Mouse (Mus musculus): ENCODE data around the gene Prl7a2.

Prl7a2 gene

DNA sequence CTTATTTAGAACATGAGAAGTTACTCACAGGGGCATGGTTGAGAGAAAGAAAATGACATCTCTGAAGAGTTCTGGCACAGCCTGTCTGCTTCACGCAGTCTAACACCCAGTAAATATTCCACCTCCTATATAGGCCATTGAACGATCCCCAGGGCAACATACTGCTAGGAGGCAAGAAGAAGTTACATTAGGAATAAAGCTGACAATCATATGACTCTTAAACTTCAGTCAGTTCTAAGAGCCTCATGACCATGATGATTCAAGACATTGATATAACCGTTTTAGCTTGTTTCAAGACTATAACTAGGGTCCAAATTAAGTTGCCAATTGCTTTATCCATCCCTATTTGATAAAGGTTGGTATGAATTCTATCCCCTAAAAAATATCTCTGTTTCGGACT is at the start of gene Prl7a2:
Prl7a2 (minus strand) TSS at position 101 of the 400 bp plus-strand sequence.
- no peak for DNase-seq (ENCODE audit: low read depth)

GRCm38 (mm10) chr13:27716636-27717035 is 48.8 kb upstream of the Prl7a2 start, which contains the start of gene Prl7d1:
Gene Prl7d1, minus strand, starts transcription at chr13:27716736.
- no peak for DNase-seq (ENCODE audit: low read depth)

- no peak for DNase-seq (ENCODE audit: low read depth)
These were observed 38.7 kb upstream of the Prl7a2 start for GRCm38 (mm10) chr13:27706521-27706920.

- no peak for DNase-seq (ENCODE audit: low read depth)
These were observed 7.1 kb downstream of the Prl7a2 start for GRCm38 (mm10) chr13:27660747-27661146.

GRCm38 (mm10) chr13:27642393-27642792 is 25.4 kb downstream of the Prl7a2 start, which contains the start of gene Prl7a1:
Gene Prl7a1, minus strand, starts transcription at chr13:27642493.
- DNase-seq (ENCODE audit: low read depth) = no peak

DNA sequence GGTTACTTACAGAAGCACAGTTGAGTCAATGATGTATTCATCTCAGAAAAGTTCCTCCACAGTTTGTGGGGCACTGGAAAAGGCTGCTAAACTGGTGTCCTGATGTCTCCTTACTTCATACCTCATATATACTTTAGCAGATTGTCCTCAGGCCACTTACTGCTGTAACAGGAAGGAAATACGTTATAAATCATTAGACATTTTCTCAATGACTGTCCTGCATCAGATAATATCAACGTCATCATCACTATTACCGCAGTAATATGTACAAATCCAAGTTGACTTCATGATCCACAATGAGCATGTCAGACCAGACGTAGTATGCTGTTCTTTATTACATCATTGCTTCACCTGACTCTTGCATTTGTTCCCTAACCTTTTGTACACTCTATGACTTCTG is 57.4 kb downstream of the Prl7a2 start, which contains the start of gene Prl7b1:
Prl7b1 (minus strand) TSS at position 101 of the 400 bp plus-strand sequence.
- no peak for DNase-seq (ENCODE audit: low read depth)
